Mouse (Mus musculus) ES-Bruce4 (cell line): Measurements from ENCODE around the gene Ino80. TPM values are rescaled to one million over a fixed set of nuclear protein-coding genes. Genes with fewer than 3 reads are reported as not detected.
A peak's percentile ranks its signal among the peaks of the same experiment; 100 is the strongest.

Source experiments
- H3K27ac ChIP-seq: 2 replicates; pipeline ENCODE4 v1.5.1; 2012; ENCODE audit warnings: low read length, inconsistent platforms; ENCODE audit not compliant: insufficient read depth
- H3K27me3 ChIP-seq: 2 replicates; pipeline ENCODE4 v1.6.1; 2012; ENCODE audit warnings: mild to moderate bottlenecking, low read length, inconsistent platforms; ENCODE audit not compliant: control insufficient read depth, poor library complexity, insufficient read depth, severe bottlenecking
- H3K36me3 ChIP-seq: 2 replicates; pipeline ENCODE4 v1.6.1; 2012; ENCODE audit warnings: inconsistent platforms, mild to moderate bottlenecking, low read length, moderate library complexity; ENCODE audit not compliant: control insufficient read depth, poor library complexity, insufficient read depth, severe bottlenecking
- H3K4me1 ChIP-seq: one replicate; pipeline ENCODE4 v1.8.1; 2011; ENCODE audit warnings: low read length; ENCODE audit not compliant: control insufficient read depth, insufficient read depth
- H3K4me3 ChIP-seq: 2 replicates; pipeline ENCODE4 v1.5.1; 2011; ENCODE audit warnings: low read depth, mild to moderate bottlenecking, low read length
- H3K9ac ChIP-seq: 2 replicates; pipeline ENCODE4 v1.6.1; 2012; ENCODE audit warnings: low read depth, mild to moderate bottlenecking, inconsistent platforms; ENCODE audit not compliant: poor library complexity, severe bottlenecking
- H3K9me3 ChIP-seq: replicated peaks from 2 replicates; pipeline ENCODE4 v1.6.1; 2012; ENCODE audit warnings: mild to moderate bottlenecking, low read length, inconsistent platforms; ENCODE audit not compliant: control insufficient read depth, poor library complexity, insufficient read depth, severe bottlenecking
- CTCF ChIP-seq: IDR thresholded peaks from one replicate; pipeline ENCODE4 v1.8.1; 2011; ENCODE audit warnings: low read depth, low read length
- EP300 ChIP-seq: IDR thresholded peaks from 2 replicates; pipeline ENCODE4 v1.6.1; 2011; ENCODE audit warnings: low read depth, low read length; ENCODE audit not compliant: insufficient read depth
- POLR2A ChIP-seq: IDR thresholded peaks from one replicate; pipeline ENCODE4 v1.8.1; 2011; ENCODE audit warnings: low read length; ENCODE audit not compliant: insufficient read depth
- polyA plus RNA-seq: library from polyadenylated mRNA; stranded (reverse); fragments of >200 nt; gene quantifications from 2 replicates; pipeline ENCODE4 v1.2.4, GENCODE M21; 2011; ENCODE audit warnings: low read depth; ENCODE audit not compliant: missing spikeins, insufficient read depth, insufficient read length

Gene Ino80
- polyA plus RNA-seq, 1 experiment: 27.8 TPM

DNA sequence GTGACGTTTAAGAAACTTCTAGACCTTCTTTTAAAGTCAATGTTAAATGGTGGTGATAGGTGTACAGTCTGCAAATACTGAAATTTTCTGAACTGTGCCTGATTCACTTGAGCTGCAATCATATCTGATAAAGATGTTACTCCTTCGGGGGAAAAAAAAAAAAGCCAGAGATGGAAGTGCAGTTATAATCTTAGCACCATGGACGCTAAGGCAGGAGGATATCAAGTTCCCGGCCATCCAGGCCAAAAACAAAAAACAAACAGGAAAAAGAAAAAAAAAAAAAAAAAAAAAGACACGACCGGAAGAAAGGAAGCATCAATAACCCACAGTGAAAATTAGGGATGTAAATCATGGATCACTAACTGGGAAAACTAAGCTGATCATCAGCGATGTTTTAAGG is 1.3 kb downstream of the Ino80 start:
- Histone ChIP-seq H3K27ac (peak overlapping the region; percentile 62; the same call in 1 of the 2 replicates), H3K27me3 (no peaks in the 10 kb centered on the region), H3K9me3 (no peaks in the 10 kb centered on the region), H3K9ac (peak overlapping the region; percentile 98), H3K4me1 (peaks cover 2% of the 10 kb centered on the region), H3K4me3 (no peak overlapping the region; the same call in 1 of the 2 replicates), H3K36me3 (peaks cover 4% of the 10 kb centered on the region)
- TF ChIP-seq CTCF (no peak), EP300 (no peak), POLR2A (no peak)

DNA sequence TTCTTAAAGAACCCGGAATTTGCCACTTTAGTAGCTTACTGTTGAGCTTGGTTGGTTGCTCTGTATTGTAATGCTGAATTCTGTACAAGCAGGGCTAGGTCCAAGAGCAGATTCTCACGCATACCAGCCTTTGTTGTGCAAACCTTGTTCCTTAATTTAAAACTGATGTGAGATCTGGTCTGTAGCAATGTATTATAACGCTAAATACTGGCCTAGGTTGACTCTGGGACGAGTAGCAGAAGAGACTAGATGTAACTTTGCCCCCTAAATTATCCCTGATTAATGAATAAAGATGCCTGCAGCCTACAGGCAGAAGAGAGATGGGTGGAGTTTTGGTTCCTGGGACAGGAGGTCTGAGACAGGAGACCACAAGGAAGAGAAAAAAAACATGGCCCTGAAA is 13.5 kb downstream of the Ino80 start:
- Histone ChIP-seq H3K36me3 (no peaks in the 10 kb centered on the region; the same call in none of the 2 replicates), H3K27ac (peak overlapping the region; percentile 96), H3K27me3 (no peaks in the 10 kb centered on the region), H3K4me1 (peaks cover 6% of the 10 kb centered on the region), H3K4me3 (no peak overlapping the region), H3K9me3 (no peaks in the 10 kb centered on the region), H3K9ac (peak overlapping the region; percentile 28)
- TF ChIP-seq EP300 (no peak), POLR2A (no peak), CTCF (no peak)

DNA sequence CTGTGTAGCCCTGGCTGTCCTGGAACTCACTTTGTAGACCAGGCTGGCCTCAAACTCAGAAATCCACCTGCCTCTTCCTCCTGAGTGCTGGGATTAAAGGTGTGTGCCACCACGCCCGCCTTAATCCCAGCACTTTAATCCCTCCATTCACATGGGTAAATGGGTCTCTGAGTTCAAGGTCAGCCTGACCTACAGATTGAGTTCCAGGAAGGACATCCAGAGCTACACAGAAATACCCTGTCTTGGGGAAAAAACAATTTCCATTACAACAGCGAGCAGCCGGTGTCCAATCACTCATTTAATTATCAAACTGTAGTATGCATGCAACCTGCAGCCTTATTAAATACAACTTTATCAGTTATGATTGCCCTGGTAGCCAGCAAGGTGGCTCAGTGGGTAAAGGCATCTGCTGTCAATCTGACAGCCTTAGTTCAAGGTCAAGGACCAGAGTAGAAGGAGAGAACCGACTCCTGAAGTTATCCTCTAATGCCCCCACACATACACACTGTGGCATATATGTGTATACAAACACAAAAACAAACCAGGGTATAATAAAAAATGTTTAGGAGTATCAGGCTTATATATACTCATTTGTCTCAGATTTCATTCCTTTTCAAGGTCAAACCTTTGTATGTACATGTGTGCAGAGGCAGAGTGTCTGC is 14.2 kb downstream of the Ino80 start:
- H3K27ac ChIP-seq: peak overlapping the region; percentile 96
- H3K27me3 ChIP-seq: no peaks in the 10 kb centered on the region

DNA sequence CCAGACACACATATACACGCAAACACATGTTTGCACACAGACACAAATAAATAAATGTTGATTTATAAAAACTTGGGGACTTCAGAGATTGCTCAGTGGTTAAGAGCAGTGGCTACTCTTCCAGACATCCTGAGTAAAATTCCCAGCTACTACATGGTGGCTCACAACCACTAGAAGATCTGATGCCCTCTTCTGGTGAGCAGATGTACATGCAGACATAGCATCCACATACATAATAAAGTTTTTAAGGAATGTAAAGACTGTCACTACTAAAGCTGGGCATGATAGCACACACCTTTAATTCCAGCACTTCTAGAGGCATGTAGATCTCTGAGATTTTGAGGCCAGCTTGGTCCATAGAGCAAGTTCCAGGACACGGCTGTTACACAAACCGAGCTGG is 16.5 kb downstream of the Ino80 start:
- no peak overlapping the region for H3K27ac ChIP-seq
- no peaks in the 10 kb centered on the region for H3K9me3 ChIP-seq
- H3K27me3 ChIP-seq: no peaks in the 10 kb centered on the region
- H3K36me3 ChIP-seq: peaks cover 8% of the 10 kb centered on the region
- TF ChIP-seq POLR2A: no peak
- no peak for TF ChIP-seq CTCF
- no peak for TF ChIP-seq EP300
- peaks cover 2% of the 10 kb centered on the region for H3K4me1 ChIP-seq
- H3K9ac ChIP-seq: no peak overlapping the region
- H3K4me3 ChIP-seq: no peak overlapping the region

More for the DNA sequence above, 14.2 kb downstream of the Ino80 start:
- peaks cover 4% of the 10 kb centered on the region for H3K4me1 ChIP-seq
- TF ChIP-seq CTCF: no peak
- TF ChIP-seq POLR2A: no peak
- TF ChIP-seq EP300: peak; percentile 59
- H3K9me3 ChIP-seq: no peaks in the 10 kb centered on the region
- no peak overlapping the region for H3K4me3 ChIP-seq
- no peaks in the 10 kb centered on the region; the same call in none of the 2 replicates for H3K36me3 ChIP-seq
- H3K9ac ChIP-seq: no peak overlapping the region

DNA sequence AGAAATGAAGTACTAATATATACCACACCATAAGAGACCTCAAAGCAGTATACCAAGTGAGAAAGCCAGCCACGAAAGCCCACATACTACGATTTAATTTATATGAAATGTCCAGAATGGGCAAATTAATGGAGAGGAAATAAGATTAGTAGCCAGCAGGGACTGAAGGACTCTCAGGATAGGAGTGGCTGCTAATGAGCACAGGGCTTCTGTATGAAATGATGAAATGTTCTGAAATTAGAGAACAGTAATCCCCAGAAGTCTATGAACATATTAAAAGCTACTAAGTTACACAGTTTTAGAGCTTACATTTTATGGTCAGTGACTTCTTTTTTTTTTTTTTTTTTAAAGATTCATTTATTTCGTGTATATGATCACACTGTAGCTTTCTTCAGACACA is 22.9 kb downstream of the Ino80 start:
- TF ChIP-seq CTCF (no peak), EP300 (no peak), POLR2A (no peak)
- Histone ChIP-seq H3K36me3 (peaks cover 39% of the 10 kb centered on the region), H3K27ac (no peak overlapping the region), H3K9ac (no peak overlapping the region), H3K9me3 (no peaks in the 10 kb centered on the region), H3K4me3 (no peak overlapping the region), H3K4me1 (no peaks in the 10 kb centered on the region), H3K27me3 (no peaks in the 10 kb centered on the region)

DNA sequence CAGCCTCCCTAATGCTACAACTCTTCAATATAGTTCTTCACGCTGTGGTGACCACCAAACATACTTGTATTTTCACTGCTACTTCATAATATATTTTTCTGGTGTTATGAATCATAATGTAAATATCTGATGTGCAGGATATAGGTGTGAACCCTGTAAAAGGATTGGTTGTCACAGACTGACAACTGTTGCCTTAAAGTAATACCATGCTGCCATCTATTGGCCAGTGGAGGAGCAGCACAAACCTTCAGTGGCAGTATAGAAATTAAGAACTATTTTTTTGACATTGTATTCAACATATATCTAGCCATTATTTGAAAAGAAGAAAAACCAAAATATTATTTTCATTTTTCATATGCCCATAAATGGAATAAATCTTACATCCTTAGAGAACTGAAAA is 40.5 kb downstream of the Ino80 start:
- H3K36me3 ChIP-seq: peaks cover 23% of the 10 kb centered on the region
- no peaks in the 10 kb centered on the region for H3K27me3 ChIP-seq
- H3K27ac ChIP-seq: no peak overlapping the region
- no peaks in the 10 kb centered on the region for H3K4me1 ChIP-seq
- H3K9ac ChIP-seq: no peak overlapping the region
- no peak overlapping the region for H3K4me3 ChIP-seq
- no peaks in the 10 kb centered on the region for H3K9me3 ChIP-seq
- TF ChIP-seq CTCF (peak; percentile 13), EP300 (no peak)
